Mouse (Mus musculus) spleen, adult 12 weeks (tissue): ENCODE results near the gene Cpm.
A peak's percentile ranks its signal among the peaks of the same experiment; 100 is the strongest.

Experiments
- DNase-seq: peaks from one replicate; pipeline ENCODE4 v3.0.0; 2022; ENCODE audit warnings: low spot score

Gene Cpm

DNA sequence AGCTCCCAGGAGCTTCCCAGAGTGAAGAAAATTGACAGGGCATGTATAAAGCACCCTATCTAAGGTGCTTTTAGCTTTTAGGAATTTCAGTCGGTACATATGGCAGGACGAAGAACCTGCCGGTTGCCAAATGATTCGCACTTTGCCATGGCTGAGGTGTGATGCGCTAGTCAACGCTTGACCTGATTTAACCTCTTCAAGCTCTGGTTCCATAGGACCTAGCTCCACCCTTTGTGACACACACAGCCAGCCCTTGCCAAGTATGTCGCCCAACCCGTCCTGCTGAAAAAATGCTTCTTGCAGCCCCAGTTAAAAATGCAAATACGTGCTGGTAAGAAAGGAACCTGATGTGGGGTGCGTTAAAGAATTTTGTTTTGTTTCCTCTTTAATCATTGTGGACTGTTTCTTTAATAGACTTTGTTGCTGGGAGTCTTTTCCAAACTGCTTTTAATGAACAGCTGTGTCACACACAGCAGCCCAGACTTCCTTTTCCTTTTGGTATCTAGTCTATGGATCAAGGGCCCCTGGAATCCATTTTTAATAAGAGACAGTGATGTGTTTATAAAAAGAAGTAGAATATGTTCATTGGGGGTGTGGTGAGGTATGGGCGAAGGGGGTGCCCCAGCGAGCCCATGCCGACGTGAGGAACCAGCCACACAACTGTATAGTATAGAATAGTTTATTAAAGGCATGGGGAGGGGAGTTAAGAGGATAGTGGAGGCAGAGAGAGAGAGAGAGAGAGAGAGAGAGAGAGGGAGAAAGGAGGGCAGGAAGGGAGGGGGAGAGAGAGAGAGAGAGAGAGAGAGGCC is 34.0 kb downstream of the Cpm start:
- DNase-seq: no peak

DNA sequence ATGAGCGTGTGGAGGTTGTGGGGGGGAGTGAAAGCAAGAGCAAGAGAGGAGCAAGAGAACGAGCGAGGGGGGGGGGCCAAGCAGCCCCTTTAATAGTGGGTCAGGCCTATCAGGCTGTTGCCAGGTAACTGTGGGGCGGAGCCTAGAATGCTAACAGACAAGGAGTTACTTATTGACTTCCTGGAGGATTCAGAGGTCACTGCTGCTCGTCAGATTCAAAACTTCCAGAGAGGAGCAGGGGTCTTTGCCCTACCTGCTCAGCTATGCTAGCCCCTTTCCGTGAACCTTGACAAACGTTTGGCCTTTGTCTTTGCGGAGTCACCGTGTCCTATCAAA is 34.5 kb downstream of the Cpm start:
- no peak for DNase-seq

- no peak for DNase-seq
Measured at GRCm38 (mm10) chr10:117664208-117664925, 35.1 kb downstream of the Cpm start.

- DNase-seq: no peak
Measured at GRCm38 (mm10) chr10:117664926-117665209, 35.6 kb downstream of the Cpm start.

- no peak for DNase-seq
Measured at GRCm38 (mm10) chr10:117665376-117666275, 36.3 kb downstream of the Cpm start.

DNA sequence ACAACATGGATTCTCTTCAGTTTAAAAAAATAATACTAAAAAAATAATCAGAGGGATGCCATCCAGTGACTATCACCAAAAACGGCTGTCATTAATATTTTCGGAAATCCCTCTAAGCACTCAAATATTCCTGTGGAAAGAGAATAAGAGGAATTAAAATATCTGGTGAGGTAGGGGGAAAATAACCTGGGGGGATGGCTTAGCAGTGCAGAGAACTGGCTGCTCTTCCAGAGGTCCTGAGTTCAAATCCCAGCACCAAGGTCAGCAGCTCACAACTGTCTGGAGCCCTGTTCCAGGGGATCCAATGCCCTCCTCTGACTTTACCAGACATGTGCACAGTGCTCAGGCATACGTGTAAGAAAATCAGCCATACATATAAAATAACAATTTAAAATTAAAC is 37.1 kb downstream of the Cpm start:
- DNase-seq: no peak

- DNase-seq: no peak
Measured at GRCm38 (mm10) chr10:117666947-117667630, 37.8 kb downstream of the Cpm start.

DNA sequence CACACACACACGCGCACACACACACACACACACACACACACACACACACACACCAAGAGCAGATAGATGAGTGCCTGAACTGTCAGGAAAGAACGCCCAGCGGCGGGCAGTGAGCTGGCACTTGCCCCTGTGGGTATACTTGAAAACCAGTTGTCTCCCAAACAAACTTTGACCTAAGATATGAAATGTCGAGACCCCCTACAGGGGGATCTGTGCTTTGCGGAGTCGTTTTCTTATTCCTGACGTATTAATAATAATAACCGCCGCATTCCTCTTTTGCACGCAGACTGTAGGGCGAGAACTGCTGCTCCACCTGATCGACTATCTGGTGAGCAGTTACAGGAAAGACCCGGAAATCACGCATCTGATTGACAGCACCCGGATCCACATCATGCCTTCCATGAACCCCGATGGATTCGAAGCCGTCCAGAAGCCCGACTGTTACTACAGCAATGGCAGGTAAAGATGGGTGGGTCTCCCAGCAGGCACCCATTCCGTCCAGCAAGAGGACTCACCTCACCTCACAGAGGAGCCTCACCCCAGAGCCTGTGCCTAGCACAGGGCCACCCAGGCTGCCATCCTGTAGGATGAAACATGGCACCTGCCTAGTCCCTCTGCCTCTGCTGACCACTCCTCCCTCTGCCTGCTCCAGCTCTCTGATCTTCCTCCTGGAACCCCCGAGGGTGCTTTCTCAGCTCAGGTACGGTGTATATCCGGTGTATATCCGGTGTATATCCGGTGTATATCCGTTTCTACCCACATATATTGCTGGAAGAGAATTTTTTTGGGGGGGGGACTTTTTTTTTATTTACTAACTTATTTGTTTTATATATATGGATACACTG is 38.6 kb downstream of the Cpm start:
- DNase-seq: no peak

DNA sequence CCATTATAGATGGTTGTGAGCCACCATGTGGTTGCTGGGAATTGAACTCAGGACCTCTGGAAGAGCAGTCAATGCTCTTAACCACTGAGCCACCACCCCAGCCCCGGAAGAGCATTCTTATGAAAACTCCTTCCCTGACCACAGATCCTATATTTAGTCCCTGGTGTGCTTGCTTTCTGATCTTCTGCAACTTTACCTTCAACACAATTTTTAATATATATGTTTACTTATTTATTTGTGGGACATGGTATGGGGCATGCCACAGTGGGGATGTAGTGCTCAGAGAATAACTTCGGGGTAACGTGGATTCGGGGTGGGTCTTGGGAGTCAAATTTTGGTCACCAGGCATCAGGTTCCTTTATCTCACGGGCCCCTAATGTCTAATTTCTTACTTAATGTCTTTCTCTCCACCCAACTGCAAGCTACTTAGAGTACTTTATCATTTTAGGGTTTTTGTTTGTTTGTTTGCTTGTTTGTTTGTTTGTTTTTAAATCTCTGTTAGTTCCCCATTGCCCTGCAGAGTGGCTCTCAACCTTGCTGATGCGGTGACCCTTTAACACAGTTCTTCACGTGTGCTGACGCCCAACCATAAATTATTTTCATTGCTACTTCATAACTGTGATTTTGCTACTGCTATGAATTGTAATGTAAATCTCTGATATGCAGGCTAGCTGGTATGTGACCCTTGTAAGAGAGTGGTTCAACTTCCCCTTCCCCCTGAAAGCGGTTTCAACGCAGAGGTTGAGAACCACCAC is 39.4 kb downstream of the Cpm start:
- DNase-seq: no peak

GRCm38 (mm10) chr10:117669449-117670090 is 40.3 kb downstream of the Cpm start:
- no peak for DNase-seq

- DNase-seq: no peak
Measured at GRCm38 (mm10) chr10:117670092-117670491, 40.8 kb downstream of the Cpm start.

DNA sequence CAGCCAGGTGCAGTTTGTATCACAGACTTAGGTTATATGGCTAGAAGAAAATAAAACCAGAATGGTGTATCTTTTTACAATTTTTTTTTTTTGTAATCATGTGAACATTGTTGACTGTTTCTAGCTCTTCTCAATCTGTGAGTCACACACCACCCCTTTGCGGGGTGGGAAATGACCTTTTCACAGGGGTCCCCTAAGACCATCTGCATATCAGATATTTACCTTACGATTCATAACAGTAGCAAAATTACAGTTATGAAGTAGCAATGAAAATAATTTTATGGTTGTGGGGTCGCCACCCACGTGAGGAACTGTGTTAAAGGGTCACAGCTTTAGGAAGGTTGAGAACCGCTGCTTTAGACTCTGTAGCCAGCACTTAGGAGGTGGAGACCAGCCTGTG is 41.5 kb downstream of the Cpm start:
- DNase-seq: no peak

- no peak for DNase-seq
Measured at GRCm38 (mm10) chr10:117671266-117671665, 42.0 kb downstream of the Cpm start.

GRCm38 (mm10) chr10:117671930-117672666 is 42.8 kb downstream of the Cpm start:
- DNase-seq: no peak

GRCm38 (mm10) chr10:117672693-117673092 is 43.4 kb downstream of the Cpm start:
- DNase-seq: no peak

DNA sequence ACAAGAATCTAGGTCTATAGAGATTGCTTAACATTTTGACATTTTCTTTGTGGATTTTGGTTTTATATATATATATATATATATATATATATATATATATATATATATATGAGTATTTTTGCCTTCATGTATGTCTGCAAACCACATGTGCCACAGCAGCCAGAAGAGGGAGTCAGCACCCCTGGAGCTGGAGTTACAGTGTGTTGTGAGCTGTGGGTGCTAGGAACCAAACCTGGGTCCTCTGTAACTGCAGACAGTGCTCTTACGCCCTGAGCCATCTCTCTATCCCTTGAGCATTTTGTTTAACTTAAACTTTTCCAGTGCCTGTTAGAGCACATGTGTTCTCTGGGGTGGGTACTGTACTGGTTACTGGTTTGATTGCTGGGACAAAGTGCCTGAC is 44.6 kb downstream of the Cpm start:
- no peak for DNase-seq

DNA sequence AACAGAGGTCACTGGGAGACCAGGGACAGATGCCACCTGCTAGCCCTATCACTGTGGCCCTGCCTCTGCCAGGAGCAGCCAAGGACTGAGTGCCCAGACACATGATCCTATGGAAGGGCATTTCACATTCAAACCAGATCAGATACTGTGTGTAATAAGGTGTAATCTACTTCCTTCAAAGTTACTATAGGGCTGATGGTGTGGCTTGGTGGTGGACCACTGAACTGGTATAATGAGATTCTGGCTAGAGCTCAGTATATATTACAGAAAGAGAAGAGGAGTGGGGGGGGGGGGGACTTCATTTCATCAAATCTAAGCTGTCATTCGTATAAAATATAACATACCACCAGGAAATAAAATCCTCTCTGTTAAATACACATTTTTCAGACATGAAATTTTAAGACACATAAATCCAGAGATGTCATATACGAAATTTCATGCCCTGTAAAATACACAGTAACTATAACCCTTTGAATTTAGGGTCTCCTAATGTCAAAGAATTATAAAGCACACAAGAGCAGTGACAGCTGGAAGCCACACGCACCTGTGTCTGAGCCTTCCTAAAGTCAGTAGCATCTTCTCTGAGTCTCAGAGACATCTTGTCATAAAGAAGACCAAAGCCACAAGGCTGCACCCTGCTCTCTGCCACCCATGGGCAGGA is 45.2 kb downstream of the Cpm start:
- no peak for DNase-seq

- peak; percentile 26 for DNase-seq
Measured at GRCm38 (mm10) chr10:117675096-117676035, 46.1 kb downstream of the Cpm start.
